Mouse (Mus musculus) forebrain, embryonic 10.5 days (tissue): ENCODE measurements around the gene Runx1. TPM values are rescaled to one million over a fixed set of nuclear protein-coding genes. Genes with fewer than 3 reads are reported as not detected.
A peak's percentile ranks its signal among the peaks of the same experiment; 100 is the strongest.

Source experiments
- DNase-seq: peaks from one replicate; pipeline ENCODE4 v3.0.0-alpha.2; 2017; ENCODE audit warnings: low spot score; ENCODE audit errors: extremely low spot score
- H3K27ac ChIP-seq: fragments of 300-500 bp; sonication (generic); 2 replicates; pipeline ENCODE4 v1.5.1; 2016; ENCODE audit warnings: mild to moderate bottlenecking
- H3K27me3 ChIP-seq: fragments of 300-500 bp; sonication (generic); 2 replicates; pipeline ENCODE4 v1.6.1; 2016; ENCODE audit warnings: mild to moderate bottlenecking; ENCODE audit not compliant: poor library complexity, severe bottlenecking
- H3K36me3 ChIP-seq: fragments of 300-500 bp; sonication (generic); replicated peaks from 2 replicates; pipeline ENCODE4 v1.6.1; 2016; ENCODE audit warnings: mild to moderate bottlenecking, moderate library complexity
- H3K4me1 ChIP-seq: fragments of 300-500 bp; sonication (generic); 2 replicates; pipeline ENCODE4 v1.6.1; 2016
- H3K4me3 ChIP-seq: fragments of 300-500 bp; sonication (generic); 2 replicates; pipeline ENCODE4 v1.5.1; 2016; ENCODE audit warnings: mild to moderate bottlenecking, moderate library complexity
- H3K9me3 ChIP-seq: fragments of 300-500 bp; sonication (generic); 2 replicates; pipeline ENCODE4 v1.6.1; 2016; ENCODE audit warnings: mild to moderate bottlenecking, moderate library complexity
- WGBS: fragments of 180-500 bp; shearing (Covaris S2); methylation state at CpG from one replicate; pipeline ENCODE4 v1.1.7; 2016; 5-methylcytosine and 5-hydroxymethylcytosine counted together
- polyA plus RNA-seq: library from polyadenylated mRNA; unstranded; fragments of >200 nt; fragmentation: Nextera tagmentation; extraction: Ambion mirVana; gene quantifications from 2 replicates; pipeline ENCODE4 v1.2.1, GENCODE M21; 2016

Runx1 gene
- polyA plus RNA-seq, 1 experiment from 2014 or later: 2.3 TPM

DNA sequence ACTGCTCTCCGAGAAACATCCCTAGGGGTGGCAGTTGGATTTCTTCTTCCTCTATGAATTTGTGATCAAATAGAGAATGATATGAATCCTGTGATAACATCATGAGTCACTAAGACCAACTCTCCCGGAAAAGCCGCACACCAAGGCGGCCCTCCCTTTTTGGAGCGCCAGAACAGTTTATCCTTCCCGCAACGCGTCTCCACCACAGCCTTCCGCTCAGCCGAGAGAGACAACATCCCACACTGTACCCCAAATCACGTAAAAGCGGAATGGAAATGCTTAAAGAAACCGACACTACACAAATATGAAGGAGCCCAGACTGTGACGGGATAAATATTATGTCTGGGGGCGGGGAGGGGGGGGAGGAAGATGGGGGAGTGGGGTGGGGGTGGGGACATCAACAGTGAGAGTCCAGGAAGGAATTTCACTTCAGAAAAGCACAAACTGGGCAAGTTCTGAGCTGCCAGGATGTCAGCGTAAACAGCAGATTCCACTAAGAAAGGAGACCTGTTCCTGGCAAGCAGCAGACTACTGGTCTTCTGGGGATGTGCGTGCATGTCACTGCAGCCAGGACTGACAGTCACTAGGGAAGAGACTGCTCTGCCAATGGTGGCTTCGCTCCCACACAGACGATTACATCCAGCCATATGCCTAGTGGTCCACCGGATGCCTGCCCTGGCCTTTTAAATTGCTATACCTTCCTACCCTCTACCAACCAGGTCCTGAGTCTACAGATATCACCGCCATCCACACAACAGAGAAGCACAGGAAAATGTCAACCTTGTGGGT is 141.3 kb downstream of the Runx1 start:
- DNase-seq: no peak
- no peak overlapping the region for H3K27ac ChIP-seq
- no peak overlapping the region for H3K4me3 ChIP-seq
- H3K4me1 ChIP-seq: peaks cover 15% of the 10 kb centered on the region
- WGBS: 84% methylated on average over 21 of the region's 21 CpGs
- no peaks in the 10 kb centered on the region for H3K36me3 ChIP-seq
- peaks cover 40% of the 10 kb centered on the region for H3K27me3 ChIP-seq
- H3K9me3 ChIP-seq: no peaks in the 10 kb centered on the region

DNA sequence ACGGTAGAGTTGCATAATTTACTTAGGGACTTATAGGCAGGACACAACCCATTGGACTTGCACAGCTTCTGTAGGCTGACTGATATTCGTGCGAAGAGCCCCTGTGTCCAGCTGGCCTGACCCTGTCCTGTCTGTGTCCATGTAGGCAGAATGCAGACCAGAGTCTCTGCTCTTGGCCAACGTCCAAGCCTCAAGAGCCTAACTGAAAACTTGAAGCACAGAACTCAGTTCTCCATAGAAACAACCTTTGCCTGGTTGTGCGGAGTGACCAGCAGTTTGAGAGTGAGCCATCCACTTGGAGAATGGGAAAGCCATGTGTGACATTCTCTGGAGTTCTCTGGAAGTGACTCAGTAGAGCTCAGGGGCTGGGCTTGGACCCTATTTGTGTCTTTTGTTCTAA is 149.3 kb downstream of the Runx1 start:
- Histone ChIP-seq H3K9me3 (no peaks in the 10 kb centered on the region), H3K4me3 (no peak overlapping the region), H3K27ac (no peak overlapping the region), H3K36me3 (no peaks in the 10 kb centered on the region), H3K27me3 (peaks cover 14% of the 10 kb centered on the region), H3K4me1 (peaks cover 19% of the 10 kb centered on the region)
- 96% methylated on average over 5 of the region's 5 CpGs for whole genome bisulfite sequencing
- no peak for DNase-seq

DNA sequence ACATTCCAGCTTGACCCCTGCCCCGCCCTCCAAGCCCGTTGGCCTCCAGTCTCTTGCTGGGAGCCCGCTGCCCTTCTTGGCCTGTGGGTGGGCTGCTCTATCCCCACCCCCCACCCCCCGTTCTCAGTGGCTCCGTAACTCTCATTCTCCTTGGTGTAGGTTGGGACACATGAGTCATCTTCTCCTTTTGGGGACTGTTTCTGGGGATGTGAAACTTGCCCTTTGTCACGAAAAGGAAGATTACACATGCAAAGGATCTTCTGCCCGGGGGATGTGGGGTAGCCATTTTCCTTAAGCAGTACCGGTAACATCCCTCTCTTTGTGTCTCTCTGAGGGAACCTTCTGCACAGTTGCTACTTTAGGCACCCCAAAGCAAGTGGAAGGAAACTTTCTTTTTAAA is 150.3 kb downstream of the Runx1 start:
- H3K4me1 ChIP-seq: peaks cover 19% of the 10 kb centered on the region
- no peaks in the 10 kb centered on the region for H3K9me3 ChIP-seq
- 55% methylated on average over 8 of the region's 8 CpGs for WGBS
- no peaks in the 10 kb centered on the region for H3K36me3 ChIP-seq
- peaks cover 13% of the 10 kb centered on the region for H3K27me3 ChIP-seq
- no peak overlapping the region for H3K27ac ChIP-seq
- DNase-seq: no peak
- H3K4me3 ChIP-seq: no peak overlapping the region

DNA sequence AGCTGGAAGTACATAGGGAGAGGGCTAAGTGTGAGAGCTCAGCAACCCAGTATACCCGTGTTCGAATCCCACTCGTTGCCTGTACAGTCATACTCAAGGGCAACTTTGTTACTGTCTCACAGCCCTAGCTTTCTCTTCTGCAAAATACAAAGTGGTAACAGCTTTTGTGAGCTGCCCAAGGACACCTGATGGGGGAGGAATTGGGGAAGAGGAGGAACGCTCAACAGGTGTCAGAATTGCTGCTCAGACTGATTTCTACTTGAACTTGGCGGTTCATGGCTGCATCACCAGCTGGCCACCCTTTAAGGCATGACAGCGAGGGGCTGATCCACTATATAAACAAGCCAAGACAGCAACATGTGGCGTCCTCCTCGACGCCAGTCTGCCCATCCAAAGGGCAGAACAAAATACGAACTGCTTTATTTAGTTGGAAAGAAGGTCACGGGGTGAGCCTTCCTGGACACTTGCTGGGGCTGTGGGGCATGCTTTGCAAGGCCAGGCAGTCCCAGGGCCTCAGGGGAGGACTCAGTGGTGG is 151.0 kb downstream of the Runx1 start:
- Histone ChIP-seq H3K36me3 (no peaks in the 10 kb centered on the region), H3K27me3 (peaks cover 8% of the 10 kb centered on the region; the same call in 1 of the 2 replicates), H3K4me3 (no peak overlapping the region), H3K27ac (no peak overlapping the region), H3K4me1 (peaks cover 19% of the 10 kb centered on the region), H3K9me3 (no peaks in the 10 kb centered on the region)
- no peak for DNase-seq
- WGBS: 75% methylated on average over 11 of the region's 11 CpGs

DNA sequence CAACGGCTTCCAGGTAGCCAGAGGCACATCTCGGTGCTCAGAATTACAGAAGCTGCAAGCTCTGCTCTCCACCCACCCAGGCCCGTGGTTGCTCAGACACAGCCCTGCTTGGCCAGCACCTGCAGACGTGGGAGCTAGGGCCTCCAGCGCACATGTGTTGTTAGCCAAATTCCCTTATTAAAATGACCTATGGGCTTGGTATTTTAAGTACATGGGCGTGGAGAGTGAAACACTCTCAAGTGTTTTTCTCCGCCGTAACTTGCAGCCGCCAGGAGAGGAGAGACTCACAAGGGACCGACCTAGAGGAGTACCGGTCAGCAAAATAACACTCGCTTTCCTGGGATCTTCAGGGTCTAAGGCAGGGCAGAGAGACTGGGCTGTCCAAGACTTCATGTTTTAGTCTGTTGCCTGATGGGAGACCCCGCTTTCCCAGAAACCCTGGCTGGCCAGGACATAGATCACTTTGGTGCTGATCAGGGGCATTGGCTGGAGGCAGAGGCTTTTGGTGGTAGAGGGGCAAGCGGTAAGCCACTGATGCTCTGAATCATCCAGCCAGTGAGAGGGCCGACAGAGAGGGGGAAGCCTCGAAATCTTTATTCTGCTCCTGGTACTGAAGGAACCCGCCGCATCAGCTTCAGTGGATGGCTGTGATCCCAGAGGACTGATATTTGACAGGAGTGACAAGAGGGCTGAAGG is 151.7 kb downstream of the Runx1 start:
- Histone ChIP-seq H3K27me3 (peaks cover 8% of the 10 kb centered on the region; the same call in 1 of the 2 replicates), H3K4me1 (peaks cover 19% of the 10 kb centered on the region), H3K36me3 (no peaks in the 10 kb centered on the region), H3K4me3 (no peak overlapping the region), H3K9me3 (no peaks in the 10 kb centered on the region), H3K27ac (no peak overlapping the region)
- 80% methylated on average over 18 of the region's 18 CpGs for WGBS
- no peak for DNase-seq

- peaks cover 2% of the 10 kb centered on the region; the same call in 1 of the 2 replicates for H3K4me1 ChIP-seq
- H3K9me3 ChIP-seq: no peaks in the 10 kb centered on the region
- no peak for DNase-seq
- H3K4me3 ChIP-seq: no peak overlapping the region
- no peaks in the 10 kb centered on the region for H3K27me3 ChIP-seq
- no peaks in the 10 kb centered on the region for H3K36me3 ChIP-seq
- no peak overlapping the region for H3K27ac ChIP-seq
Measured at GRCm38 (mm10) chr16:92668807-92669206, 157.1 kb downstream of the Runx1 start.

GRCm38 (mm10) chr16:92661757-92662156 is 164.2 kb downstream of the Runx1 start:
- no peak overlapping the region for H3K4me3 ChIP-seq
- no peaks in the 10 kb centered on the region for H3K27me3 ChIP-seq
- 0 out of 2 replicates have a peak, but pooled peaks cover 12% of the 10 kb centered on the region for H3K4me1 ChIP-seq
- no peak overlapping the region for H3K27ac ChIP-seq
- no peaks in the 10 kb centered on the region for H3K9me3 ChIP-seq
- no peaks in the 10 kb centered on the region for H3K36me3 ChIP-seq
- DNase-seq: no peak
- WGBS: 79% methylated on average over 7 of the region's 7 CpGs

DNA sequence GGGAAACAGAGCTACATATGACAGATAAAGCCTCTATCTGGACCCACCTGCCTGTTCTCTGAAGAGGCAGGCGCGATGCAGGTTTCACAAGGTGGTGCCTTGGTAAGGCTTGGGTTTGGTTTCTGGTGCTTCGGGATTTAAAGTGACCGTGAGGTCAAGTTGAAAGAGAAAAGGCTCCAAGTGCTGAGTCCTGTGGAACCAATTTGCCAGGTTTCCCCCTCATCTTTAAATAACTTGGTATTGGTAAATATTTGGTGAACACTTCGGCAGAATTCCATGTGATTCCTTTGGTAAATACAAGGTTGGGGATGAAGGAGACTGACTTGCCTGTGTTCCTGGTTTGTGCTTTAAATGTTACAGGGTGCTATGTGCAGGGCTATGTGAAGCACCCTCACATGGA is 169.2 kb downstream of the Runx1 start:
- Histone ChIP-seq H3K9me3 (no peaks in the 10 kb centered on the region), H3K4me3 (no peak overlapping the region), H3K36me3 (no peaks in the 10 kb centered on the region), H3K4me1 (peaks cover 37% of the 10 kb centered on the region), H3K27me3 (no peaks in the 10 kb centered on the region), H3K27ac (no peak overlapping the region)
- no peak for DNase-seq
- 89% methylated on average over 5 of the region's 5 CpGs for WGBS

GRCm38 (mm10) chr16:92654294-92654950 is 171.5 kb downstream of the Runx1 start:
- H3K27me3 ChIP-seq: no peaks in the 10 kb centered on the region
- peaks cover 38% of the 10 kb centered on the region for H3K4me1 ChIP-seq
- no peak for DNase-seq
- no peaks in the 10 kb centered on the region for H3K36me3 ChIP-seq
- H3K4me3 ChIP-seq: no peak overlapping the region
- no peaks in the 10 kb centered on the region for H3K9me3 ChIP-seq
- WGBS: 37% methylated on average over 5 of the region's 5 CpGs
- H3K27ac ChIP-seq: peak overlapping the region; percentile 21

DNA sequence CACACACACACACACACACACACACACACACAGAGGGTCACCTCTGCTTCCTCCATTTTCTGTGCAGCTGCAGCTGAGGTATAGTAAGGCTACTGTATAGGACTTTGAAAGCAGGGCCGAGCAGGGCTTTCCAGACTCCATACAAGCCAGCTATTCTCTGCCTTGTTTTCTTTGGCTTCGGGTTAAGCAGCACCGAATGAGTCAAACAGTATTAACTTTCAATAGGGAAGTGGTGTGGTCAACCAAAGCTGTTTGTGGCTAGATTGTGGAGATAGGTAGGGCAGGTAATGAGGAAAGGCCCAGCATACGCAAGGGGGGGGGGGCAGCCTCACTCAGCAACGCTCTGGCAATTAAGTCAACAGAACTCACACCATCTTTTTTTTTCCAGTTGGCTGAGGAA is 172.1 kb downstream of the Runx1 start:
- WGBS: 57% methylated on average over 5 of the region's 5 CpGs
- no peaks in the 10 kb centered on the region for H3K36me3 ChIP-seq
- H3K27me3 ChIP-seq: no peaks in the 10 kb centered on the region
- 0 out of 2 replicates have a peak overlapping the region, but pooled peaks have one; percentile 21 for H3K27ac ChIP-seq
- H3K4me1 ChIP-seq: peaks cover 36% of the 10 kb centered on the region
- no peak for DNase-seq
- H3K9me3 ChIP-seq: no peaks in the 10 kb centered on the region
- H3K4me3 ChIP-seq: no peak overlapping the region

DNA sequence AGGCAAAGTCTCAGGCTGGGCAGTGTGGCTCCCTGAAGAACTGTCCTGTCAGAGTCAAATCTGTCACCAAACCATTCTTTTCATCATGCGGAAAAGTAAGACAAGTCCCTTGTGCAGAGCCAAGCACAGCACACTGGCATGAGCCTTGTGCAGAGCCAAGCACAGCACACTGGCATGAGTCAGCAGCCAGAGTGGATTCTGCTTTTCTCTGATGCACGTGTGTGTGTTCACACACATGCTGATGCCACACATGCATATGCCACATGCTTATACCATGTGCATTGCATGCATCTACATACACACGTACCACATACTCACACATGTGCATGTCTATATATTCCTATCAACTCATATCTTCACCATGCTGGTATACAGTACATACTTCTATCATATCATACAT is 174.7 kb downstream of the Runx1 start:
- H3K27ac ChIP-seq: no peak overlapping the region
- no peak for DNase-seq
- no peaks in the 10 kb centered on the region for H3K36me3 ChIP-seq
- no peaks in the 10 kb centered on the region for H3K27me3 ChIP-seq
- peaks cover 32% of the 10 kb centered on the region for H3K4me1 ChIP-seq
- H3K9me3 ChIP-seq: no peaks in the 10 kb centered on the region; the same call in 1 of the 2 replicates
- no peak overlapping the region for H3K4me3 ChIP-seq
- 92% methylated on average over 3 of the region's 3 CpGs for WGBS

DNA sequence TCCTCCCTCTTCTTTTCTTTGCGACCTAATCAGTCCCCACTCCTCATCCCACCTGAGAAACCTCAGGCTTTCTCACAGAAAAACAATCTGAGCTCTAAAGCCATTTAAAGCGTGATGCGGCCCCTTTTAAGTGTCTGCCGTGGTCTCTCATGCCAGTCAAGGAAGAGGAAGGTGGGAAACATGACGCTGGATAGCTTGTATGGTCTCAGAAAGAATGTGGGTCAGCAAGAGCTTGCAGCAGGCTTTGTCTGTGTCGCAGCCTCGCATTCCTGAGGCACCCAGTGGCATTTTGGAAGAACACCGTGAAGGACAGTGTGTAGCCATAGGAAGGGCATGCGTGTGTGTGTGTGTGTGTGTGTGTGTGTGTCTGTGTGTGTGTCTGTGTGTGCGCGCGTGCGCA is 179.8 kb downstream of the Runx1 start:
- H3K27ac ChIP-seq: peak overlapping the region; percentile 56; the same call in 1 of the 2 replicates
- H3K36me3 ChIP-seq: no peaks in the 10 kb centered on the region
- WGBS: 69% methylated on average over 13 of the region's 13 CpGs
- no peak for DNase-seq
- peaks cover 11% of the 10 kb centered on the region; the same call in 1 of the 2 replicates for H3K27me3 ChIP-seq
- peaks cover 29% of the 10 kb centered on the region for H3K4me1 ChIP-seq
- no peaks in the 10 kb centered on the region; the same call in 1 of the 2 replicates for H3K9me3 ChIP-seq
- no peak overlapping the region for H3K4me3 ChIP-seq
